Mouse (Mus musculus): ENCODE measurements at regions not wholly inside any gene's neighbourhood (a gene's known extent, or its start where the extent isn't known, plus 50 kb on each side); places are given as distances from the start of the nearest gene placed in this dataset.

- no peak overlapping the region for H3K4me2 ChIP-seq (ENCODE audit: low read depth, low read length)
- whole genome bisulfite sequencing, result 50% methylated on average over 1 of the region's 1 CpGs
- no peak overlapping the region for H3K27ac ChIP-seq (ENCODE audit: low read length)
- H3K9me3 ChIP-seq (ENCODE audit: control insufficient read depth, low read length), result 0 out of 2 replicates have a peak, but pooled peaks cover 4% of the 10 kb centered on the region
- H3K4me1 ChIP-seq (ENCODE audit: control insufficient read depth, insufficient read depth, low read length), result no peaks in the 10 kb centered on the region
- no peak overlapping the region for H3K4me3 ChIP-seq (ENCODE audit: low read length)
- H3K27me3 ChIP-seq (replicated peaks; ENCODE audit: control insufficient read depth, insufficient read depth, low read length), result no peaks in the 10 kb centered on the region
- no peak overlapping the region for H3K9ac ChIP-seq (ENCODE audit: low read depth, low read length)
- peak; percentile 95 for ATAC-seq
- H3K36me3 ChIP-seq (ENCODE audit: control insufficient read depth, insufficient read depth, low read length), result no peaks in the 10 kb centered on the region
Measured at GRCm38 (mm10) chr13:7306995-7307394, 658.4 kb upstream of the Pfkp start.

- ATAC-seq, result peak; percentile 61; the same call in 1 of the 2 replicates
- Histone ChIP-seq H3K27me3 (replicated peaks; ENCODE audit: control insufficient read depth, insufficient read depth, low read length) (no peaks in the 10 kb centered on the region), H3K9ac (ENCODE audit: low read depth, low read length) (no peak overlapping the region), H3K9me3 (ENCODE audit: control insufficient read depth, low read length) (0 out of 2 replicates have a peak, but pooled peaks cover 4% of the 10 kb centered on the region), H3K4me3 (ENCODE audit: low read length) (no peak overlapping the region), H3K27ac (ENCODE audit: low read length) (no peak overlapping the region), H3K4me1 (ENCODE audit: control insufficient read depth, insufficient read depth, low read length) (no peaks in the 10 kb centered on the region), H3K4me2 (ENCODE audit: low read depth, low read length) (no peak overlapping the region), H3K36me3 (ENCODE audit: control insufficient read depth, insufficient read depth, low read length) (no peaks in the 10 kb centered on the region)
- 86% methylated on average over 5 of the region's 5 CpGs for WGBS
Measured at GRCm38 (mm10) chr13:7307396-7307795, 658.8 kb upstream of the Pfkp start.

DNA sequence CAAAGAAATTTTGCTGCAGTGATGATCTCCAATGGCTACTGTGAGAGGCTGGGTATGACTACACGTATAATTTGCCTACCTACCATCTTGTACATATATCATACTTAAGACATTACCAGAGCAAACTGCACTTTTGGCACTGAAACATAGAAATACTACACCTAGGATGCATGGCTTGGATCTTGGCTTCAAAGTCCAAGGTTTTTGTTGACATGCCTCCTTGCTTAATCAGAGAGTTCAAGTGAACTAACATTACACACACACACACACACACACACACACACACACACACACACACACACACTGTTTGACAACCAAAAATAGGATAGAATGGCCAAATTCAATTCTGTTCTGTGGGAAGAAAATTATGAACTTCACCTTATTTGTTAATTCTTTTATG, 664.9 kb upstream of the Pfkp start:
- Histone ChIP-seq H3K36me3 (ENCODE audit: control insufficient read depth, insufficient read depth, low read length) (no peaks in the 10 kb centered on the region), H3K9me3 (ENCODE audit: control insufficient read depth, low read length) (0 out of 2 replicates have a peak, but pooled peaks cover under 1% of the 10 kb centered on the region), H3K4me3 (ENCODE audit: low read length) (no peak overlapping the region), H3K4me1 (ENCODE audit: control insufficient read depth, insufficient read depth, low read length) (no peaks in the 10 kb centered on the region), H3K27me3 (replicated peaks; ENCODE audit: control insufficient read depth, insufficient read depth, low read length) (no peaks in the 10 kb centered on the region), H3K4me2 (ENCODE audit: low read depth, low read length) (no peak overlapping the region), H3K27ac (ENCODE audit: low read length) (no peak overlapping the region), H3K9ac (ENCODE audit: low read depth, low read length) (no peak overlapping the region)
- WGBS, result 81% methylated on average over 1 of the region's 1 CpGs
- ATAC-seq, result no peak

DNA sequence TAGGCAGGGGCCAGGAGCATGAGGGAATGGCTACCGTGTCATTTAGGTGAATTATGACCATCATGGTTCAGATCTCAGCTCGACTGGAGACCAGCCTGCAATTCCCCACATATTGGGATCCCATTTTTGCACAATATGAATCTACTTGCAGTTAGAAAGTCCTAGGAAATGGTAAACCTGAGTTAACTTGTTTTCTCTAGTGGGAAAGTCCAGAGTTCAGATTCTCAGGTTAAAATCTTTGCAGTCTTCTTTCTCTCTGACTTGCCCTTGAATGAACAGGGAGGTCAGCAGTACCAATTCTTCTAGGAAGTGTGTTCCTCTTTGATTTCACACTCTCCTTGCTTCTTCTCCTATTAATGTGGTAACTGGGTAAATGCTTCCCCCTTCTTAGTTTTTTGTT, 681.6 kb upstream of the Pfkp start:
- WGBS, result 79% methylated on average over 2 of the region's 2 CpGs
- Histone ChIP-seq H3K9ac (ENCODE audit: low read depth, low read length) (no peak overlapping the region), H3K4me1 (ENCODE audit: control insufficient read depth, insufficient read depth, low read length) (no peaks in the 10 kb centered on the region), H3K27ac (ENCODE audit: low read length) (no peak overlapping the region), H3K4me2 (ENCODE audit: low read depth, low read length) (no peak overlapping the region), H3K4me3 (ENCODE audit: low read length) (no peak overlapping the region), H3K27me3 (replicated peaks; ENCODE audit: control insufficient read depth, insufficient read depth, low read length) (no peaks in the 10 kb centered on the region), H3K9me3 (ENCODE audit: control insufficient read depth, low read length) (no peaks in the 10 kb centered on the region), H3K36me3 (ENCODE audit: control insufficient read depth, insufficient read depth, low read length) (no peaks in the 10 kb centered on the region)
- no peak for ATAC-seq

DNA sequence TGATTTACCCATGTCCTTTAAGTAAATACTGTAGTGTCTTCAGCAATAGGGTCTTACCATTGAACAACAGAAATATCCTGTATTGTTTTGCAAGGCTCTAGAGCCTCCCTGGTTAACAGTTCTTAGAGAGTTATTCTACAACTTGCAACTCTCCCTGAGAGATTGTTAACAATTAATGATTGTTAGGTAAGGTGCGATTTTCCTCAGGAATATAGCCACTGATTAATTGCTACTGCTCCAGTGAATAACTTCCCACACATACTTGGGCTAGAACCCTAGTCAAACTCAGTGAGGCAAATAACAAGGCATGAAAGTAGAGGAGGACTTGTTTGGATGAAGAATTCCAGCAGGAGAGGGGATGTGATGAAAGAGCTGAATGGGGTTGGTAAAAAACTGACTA, 697.2 kb upstream of the Pfkp start:
- WGBS, result 79% methylated on average over 1 of the region's 1 CpGs
- H3K27ac ChIP-seq (ENCODE audit: low read length), result no peak overlapping the region
- ATAC-seq, result no peak

GRCm38 (mm10) chr13:7348431-7348830, 699.9 kb upstream of the Pfkp start:
- H3K4me2 ChIP-seq (ENCODE audit: low read depth, low read length), result no peak overlapping the region
- H3K4me1 ChIP-seq (ENCODE audit: control insufficient read depth, insufficient read depth, low read length), result no peaks in the 10 kb centered on the region
- H3K4me3 ChIP-seq (ENCODE audit: low read length), result no peak overlapping the region
- H3K36me3 ChIP-seq (ENCODE audit: control insufficient read depth, insufficient read depth, low read length), result no peaks in the 10 kb centered on the region
- no peak for ATAC-seq
- no peaks in the 10 kb centered on the region for H3K9me3 ChIP-seq (ENCODE audit: control insufficient read depth, low read length)
- no peak overlapping the region for H3K27ac ChIP-seq (ENCODE audit: low read length)
- no peak overlapping the region for H3K9ac ChIP-seq (ENCODE audit: low read depth, low read length)
- no peaks in the 10 kb centered on the region for H3K27me3 ChIP-seq (replicated peaks; ENCODE audit: control insufficient read depth, insufficient read depth, low read length)

More for the DNA sequence above, 697.2 kb upstream of the Pfkp start:
- no peak overlapping the region for H3K4me3 ChIP-seq (ENCODE audit: low read length)
- no peak overlapping the region for H3K4me2 ChIP-seq (ENCODE audit: low read depth, low read length)
- no peaks in the 10 kb centered on the region for H3K9me3 ChIP-seq (ENCODE audit: control insufficient read depth, low read length)
- H3K9ac ChIP-seq (ENCODE audit: low read depth, low read length), result no peak overlapping the region
- no peaks in the 10 kb centered on the region for H3K36me3 ChIP-seq (ENCODE audit: control insufficient read depth, insufficient read depth, low read length)
- no peaks in the 10 kb centered on the region for H3K4me1 ChIP-seq (ENCODE audit: control insufficient read depth, insufficient read depth, low read length)
- H3K27me3 ChIP-seq (replicated peaks; ENCODE audit: control insufficient read depth, insufficient read depth, low read length), result no peaks in the 10 kb centered on the region

- no peaks in the 10 kb centered on the region for H3K36me3 ChIP-seq (ENCODE audit: control insufficient read depth, insufficient read depth, low read length)
- no peak overlapping the region for H3K4me3 ChIP-seq (ENCODE audit: low read length)
- 68% methylated on average over 4 of the region's 4 CpGs for whole genome bisulfite sequencing
- H3K9ac ChIP-seq (ENCODE audit: low read depth, low read length), result no peak overlapping the region
- H3K4me2 ChIP-seq (ENCODE audit: low read depth, low read length), result no peak overlapping the region
- no peak overlapping the region for H3K27ac ChIP-seq (ENCODE audit: low read length)
- no peak for ATAC-seq
- H3K9me3 ChIP-seq (ENCODE audit: control insufficient read depth, low read length), result no peaks in the 10 kb centered on the region
- no peaks in the 10 kb centered on the region for H3K27me3 ChIP-seq (replicated peaks; ENCODE audit: control insufficient read depth, insufficient read depth, low read length)
- no peaks in the 10 kb centered on the region for H3K4me1 ChIP-seq (ENCODE audit: control insufficient read depth, insufficient read depth, low read length)
Measured at GRCm38 (mm10) chr13:7353011-7353410, 704.4 kb upstream of the Pfkp start.

GRCm38 (mm10) chr13:7357071-7357470, 708.5 kb upstream of the Pfkp start:
- H3K4me2 ChIP-seq (ENCODE audit: low read depth, low read length), result no peak overlapping the region
- WGBS, result 64% methylated on average over 3 of the region's 3 CpGs
- H3K27ac ChIP-seq (ENCODE audit: low read length), result no peak overlapping the region
- no peaks in the 10 kb centered on the region for H3K4me1 ChIP-seq (ENCODE audit: control insufficient read depth, insufficient read depth, low read length)
- H3K4me3 ChIP-seq (ENCODE audit: low read length), result no peak overlapping the region
- no peaks in the 10 kb centered on the region for H3K9me3 ChIP-seq (ENCODE audit: control insufficient read depth, low read length)
- H3K36me3 ChIP-seq (ENCODE audit: control insufficient read depth, insufficient read depth, low read length), result no peaks in the 10 kb centered on the region
- no peak overlapping the region for H3K9ac ChIP-seq (ENCODE audit: low read depth, low read length)
- no peaks in the 10 kb centered on the region for H3K27me3 ChIP-seq (replicated peaks; ENCODE audit: control insufficient read depth, insufficient read depth, low read length)
- ATAC-seq, result no peak

- H3K9ac ChIP-seq (ENCODE audit: low read depth, low read length), result no peak overlapping the region
Measured at GRCm38 (mm10) chr13:7373559-7373958, 725.0 kb upstream of the Pfkp start.

DNA sequence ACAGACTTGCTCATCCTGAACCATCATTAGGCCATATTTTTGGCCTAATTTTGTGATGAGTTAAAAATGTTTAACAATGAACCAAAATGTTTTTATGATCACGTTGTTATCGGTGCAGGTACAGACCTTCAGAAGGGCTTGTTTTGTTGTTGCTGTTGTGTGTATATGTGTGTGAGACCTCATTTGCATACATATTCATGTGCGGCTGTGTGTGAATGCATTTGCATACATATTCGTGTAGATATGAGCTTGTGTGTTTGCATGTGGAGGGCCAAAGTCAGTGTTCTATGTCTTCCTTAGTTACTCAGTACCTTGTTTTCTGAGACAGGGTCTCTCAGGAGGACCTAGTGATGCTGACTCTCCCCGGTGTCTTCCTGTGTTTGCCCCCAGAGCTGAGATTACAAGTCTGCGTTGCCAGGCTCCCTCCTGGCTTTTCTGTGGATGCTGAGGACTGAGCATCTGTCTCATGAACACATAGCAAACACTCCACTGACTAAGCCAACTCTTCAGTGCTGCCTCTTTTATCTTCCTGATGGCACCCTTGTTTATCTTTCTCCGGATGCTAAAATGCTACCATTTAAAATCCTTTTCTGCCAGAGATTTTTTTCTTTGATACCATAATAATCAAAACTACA, 726.5 kb upstream of the Pfkp start:
- Histone ChIP-seq H3K4me3 (ENCODE audit: low read length) (no peak overlapping the region), H3K27ac (ENCODE audit: low read length) (no peak overlapping the region), H3K36me3 (ENCODE audit: control insufficient read depth, insufficient read depth, low read length) (no peaks in the 10 kb centered on the region), H3K4me2 (ENCODE audit: low read depth, low read length) (no peak overlapping the region), H3K27me3 (replicated peaks; ENCODE audit: control insufficient read depth, insufficient read depth, low read length) (no peaks in the 10 kb centered on the region), H3K9ac (ENCODE audit: low read depth, low read length) (no peak overlapping the region), H3K9me3 (ENCODE audit: control insufficient read depth, low read length) (no peaks in the 10 kb centered on the region), H3K4me1 (ENCODE audit: control insufficient read depth, insufficient read depth, low read length) (no peaks in the 10 kb centered on the region)
- 70% methylated on average over 7 of the region's 7 CpGs for WGBS
- no peak for ATAC-seq

More at GRCm38 (mm10) chr13:7373559-7373958, 725.0 kb upstream of the Pfkp start:
- Histone ChIP-seq H3K36me3 (ENCODE audit: control insufficient read depth, insufficient read depth, low read length) (no peaks in the 10 kb centered on the region), H3K27me3 (replicated peaks; ENCODE audit: control insufficient read depth, insufficient read depth, low read length) (no peaks in the 10 kb centered on the region), H3K4me1 (ENCODE audit: control insufficient read depth, insufficient read depth, low read length) (no peaks in the 10 kb centered on the region), H3K9me3 (ENCODE audit: control insufficient read depth, low read length) (no peaks in the 10 kb centered on the region), H3K4me3 (ENCODE audit: low read length) (no peak overlapping the region), H3K27ac (ENCODE audit: low read length) (no peak overlapping the region), H3K4me2 (ENCODE audit: low read depth, low read length) (no peak overlapping the region)
- 72% methylated on average over 8 of the region's 8 CpGs for WGBS
- no peak for ATAC-seq
